Mouse (Mus musculus) inflammation-experienced regulatory T-cells, adult 6 months (primary cell): ENCODE measurements around the gene Elovl3. TPM values are rescaled to one million over a fixed set of nuclear protein-coding genes. Genes with fewer than 3 reads are reported as not detected.

Source experiments
- polyA plus RNA-seq, 3 experiments: library from polyadenylated mRNA; unstranded; fragments of 100-300 nt; shearing (Covaris generic); gene quantifications; one replicate each; pipeline ENCODE4 v1.2.1; 2017

Gene Elovl3
- polyA plus RNA-seq, 3 experiments from 2014 or later: not detected

Other genes with a start within 250 kb of the Elovl3 start
- 10 to 100 TPM in 1 of 3 experiments, 1 to 10 TPM in 2; 8.0 to 10.9 (median 9.5) TPM for gene Armh3, start 133.4 kb upstream of the Elovl3 start, polyA plus RNA-seq
- 1 to 10 TPM; 1.3 to 3.1 (median 2.6) TPM for gene Hps6, start 128.4 kb upstream of the Elovl3 start, polyA plus RNA-seq
- 10 to 100 TPM; 10.4 to 20.5 (median 20.3) TPM for gene Pprc1, start 87.0 kb upstream of the Elovl3 start, polyA plus RNA-seq
- gene Ldb1, start 86.7 kb upstream of the Elovl3 start, polyA plus RNA-seq: 10 to 100 TPM; 28.4 to 51.7 (median 49.6) TPM
- 10 to 100 TPM; 53.4 to 77.2 (median 65.0) TPM for gene Nolc1, start 56.0 kb upstream of the Elovl3 start, polyA plus RNA-seq
- not detected for gene Pitx3, start 16.4 kb downstream of the Elovl3 start, polyA plus RNA-seq
- 10 to 100 TPM; 25.5 to 35.6 (median 32.6) TPM for gene Gbf1, start 20.6 kb downstream of the Elovl3 start, polyA plus RNA-seq
- gene Nfkb2, start 172.4 kb downstream of the Elovl3 start, polyA plus RNA-seq: 10 to 100 TPM; 15.7 to 27.8 (median 20.7) TPM
- 1 to 10 TPM; 3.1 to 4.1 (median 4.0) TPM for gene Psd, start 195.3 kb downstream of the Elovl3 start, polyA plus RNA-seq
- 1 to 10 TPM; 3.9 to 6.4 (median 4.5) TPM for gene Fbxl15, start 196.3 kb downstream of the Elovl3 start, polyA plus RNA-seq
- 10 to 100 TPM; 34.9 to 54.1 (median 46.6) TPM for gene Cuedc2, start 206.8 kb downstream of the Elovl3 start, polyA plus RNA-seq
- gene Mfsd13a, start 209.2 kb downstream of the Elovl3 start, polyA plus RNA-seq: 1 to 10 TPM; 4.3 to 8.1 (median 5.9) TPM
- gene 2310034G01Rik, start 218.4 kb downstream of the Elovl3 start, polyA plus RNA-seq: under 1 TPM in 2 of 3 experiments, not detected in 1; 0.24 to 0.44 TPM